Mouse (Mus musculus): ENCODE data around the gene Pdzph1.

GRCm38 (mm10) chr17:58932983-58933280 is 58.2 kb downstream of the Pdzph1 start:
- no peak for TF ChIP-seq CTCF (IDR thresholded peaks at IDR 0.05; ENCODE audit: extremely low read depth, insufficient read depth, low read length)
- TF ChIP-seq POLR2A (IDR thresholded peaks at IDR 0.05; ENCODE audit: extremely low read depth, insufficient read depth, low read length) = no peak
